Mouse (Mus musculus): ENCODE data around the gene Prkg1.
"Not testable (repeated sequence)": the region's sequence is repeated elsewhere in the genome, so short reads cannot be mapped to it uniquely, and the experiment has no call there.

The Prkg1 gene

DNA sequence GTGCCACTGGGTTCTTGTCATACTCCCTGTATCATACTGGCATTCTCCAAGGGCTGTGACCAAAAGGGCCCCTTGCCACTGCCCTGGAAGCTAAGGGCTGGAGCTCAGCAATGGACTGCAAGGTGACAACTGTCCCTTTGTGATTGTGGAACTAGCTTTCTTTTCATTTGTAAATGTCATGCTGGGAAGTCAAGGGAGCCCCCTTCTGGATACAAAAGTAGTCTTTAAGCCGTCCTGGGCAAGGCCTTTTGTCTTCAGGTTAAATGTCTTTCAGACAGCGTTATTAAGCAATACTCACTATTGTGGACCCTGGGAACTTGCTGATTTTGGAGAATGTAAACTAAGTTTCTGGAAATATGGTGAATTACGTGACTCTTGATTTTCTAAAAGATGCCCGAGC is 1211.1 kb downstream of the Prkg1 start:
- DNase-seq = no peak

DNA sequence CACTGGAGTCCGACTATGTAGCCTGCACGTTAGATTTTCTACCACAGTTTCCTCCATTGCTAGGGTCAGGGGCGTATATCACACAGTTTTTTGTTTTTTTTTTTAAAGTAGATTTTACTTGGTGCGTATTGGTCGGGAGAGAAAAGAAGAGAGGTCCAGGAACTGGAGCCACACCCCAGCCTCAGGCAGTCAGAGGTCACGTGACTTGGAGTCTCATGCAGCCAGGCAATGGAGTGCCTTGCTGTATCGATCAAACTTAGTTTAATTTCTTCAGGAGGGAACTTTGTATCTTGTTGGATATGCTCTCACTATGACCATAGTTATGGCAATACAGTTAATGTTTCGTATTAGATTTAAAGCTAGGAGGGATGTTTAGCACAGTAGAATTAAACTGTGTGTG is 1212.6 kb downstream of the Prkg1 start:
- DNase-seq = no peak

- DNase-seq = no peak
These were observed 1214.8 kb downstream of the Prkg1 start for GRCm38 (mm10) chr19:30549854-30550647.

DNA sequence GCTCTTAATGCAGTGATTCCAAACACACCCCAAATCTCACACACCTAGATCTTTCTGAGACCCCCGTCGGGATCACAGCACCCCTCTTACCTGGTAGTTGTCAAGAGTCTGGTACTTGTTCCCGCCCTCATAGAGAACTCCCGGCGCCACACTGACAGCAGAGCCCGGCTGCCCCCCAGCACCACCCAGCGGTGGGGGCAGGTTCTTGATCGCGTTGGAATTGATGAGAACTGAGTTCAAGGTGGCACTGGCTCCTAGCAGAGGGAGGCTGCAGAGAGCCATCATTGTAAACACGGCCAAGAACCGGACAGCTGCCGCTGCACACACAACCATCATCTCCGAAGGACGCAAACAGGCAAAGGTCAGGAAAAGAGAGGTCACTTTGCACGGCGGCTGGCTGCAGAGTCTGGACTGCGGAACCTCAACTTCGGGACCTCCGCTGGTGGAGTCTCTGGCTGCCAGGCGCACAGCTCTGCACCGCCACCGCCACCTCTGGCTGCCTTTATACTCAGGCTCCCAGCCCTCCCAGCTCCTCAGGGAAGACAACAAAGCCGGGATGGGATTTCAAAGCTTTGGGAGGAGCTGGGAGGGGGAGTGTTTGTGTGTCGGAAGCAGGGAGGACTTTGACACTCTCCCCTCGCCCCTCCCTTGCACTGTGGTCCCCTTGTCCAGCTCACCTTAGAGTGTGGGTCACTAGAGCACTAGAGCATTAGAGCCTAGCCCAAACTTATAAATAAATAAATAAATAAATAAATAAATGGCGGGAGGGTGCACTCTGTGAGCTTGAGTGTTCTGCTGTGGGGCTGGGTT is 1215.6 kb downstream of the Prkg1 start, which contains the start of gene Dkk1:
TSS of gene Dkk1 (minus strand) at position 622 of the 810 bp plus-strand sequence.
- no peak for DNase-seq

GRCm38 (mm10) chr19:30548411-30549043 is 1216.3 kb downstream of the Prkg1 start:
- DNase-seq = no peak

- DNase-seq = not testable (repeated sequence)
These were observed 1225.4 kb downstream of the Prkg1 start for GRCm38 (mm10) chr19:30539365-30539941.

DNA sequence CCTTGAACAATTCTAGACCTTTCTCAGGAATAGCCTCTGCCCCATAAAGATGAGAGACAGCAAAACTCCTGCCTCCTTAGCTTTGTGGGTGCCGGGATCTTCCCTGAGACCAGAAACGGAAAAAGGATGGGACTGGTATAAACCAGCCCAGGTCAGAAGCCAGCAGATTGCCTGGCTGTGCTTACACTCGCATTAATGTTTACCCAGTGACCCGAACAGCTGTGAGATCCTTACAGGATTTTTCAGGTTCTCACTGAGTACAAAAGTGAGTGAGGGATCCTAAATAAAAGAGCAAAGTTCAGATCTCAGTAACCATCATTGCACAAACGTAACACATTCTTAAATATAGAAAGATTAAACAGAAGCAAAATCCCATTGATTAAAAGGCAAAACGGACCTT is 1248.1 kb downstream of the Prkg1 start:
- DNase-seq = no peak
